Mouse (Mus musculus) lung, postnatal 0 days (tissue): Measurements from ENCODE around the gene Nsmce1.

ENCODE experiments used
- CTCF ChIP-seq: IDR thresholded peaks from 2 replicates; pipeline ENCODE4 v1.5.1; 2016; ENCODE audit warnings: antibody characterized with exemption, mild to moderate bottlenecking
- EP300 ChIP-seq: IDR thresholded peaks from 2 replicates; pipeline ENCODE4 v1.6.1; 2016; ENCODE audit warnings: antibody characterized with exemption, mild to moderate bottlenecking, control low read depth

DNA sequence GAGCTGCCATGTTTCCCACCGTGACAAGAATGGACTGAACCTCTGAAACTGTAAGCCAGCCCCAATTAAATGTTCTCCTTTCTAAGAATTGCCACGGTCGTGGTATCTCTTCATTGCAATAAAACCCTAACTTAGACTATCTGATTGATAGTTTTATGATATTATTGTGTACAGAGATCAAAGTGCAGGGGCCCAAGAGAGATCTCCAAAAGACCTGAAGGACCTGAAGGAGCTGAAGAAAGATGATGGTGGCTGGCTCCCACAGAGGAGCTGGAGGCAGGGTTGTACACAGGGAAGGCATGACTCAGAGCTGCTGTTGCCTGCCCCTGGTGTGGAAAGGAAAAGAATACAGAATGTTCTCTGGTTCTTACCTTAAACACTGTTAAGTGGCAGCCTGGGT is 57.5 kb downstream of the Nsmce1 start:
- TF ChIP-seq CTCF (no peak), EP300 (no peak)
